Mouse (Mus musculus) neural tube, embryonic 12.5 days (tissue): Measurements from ENCODE around the gene Sipa1l1. TPM values are rescaled to one million over a fixed set of nuclear protein-coding genes. Genes with fewer than 3 reads are reported as not detected.
"Not testable (repeated sequence)": the region's sequence is repeated elsewhere in the genome, so short reads cannot be mapped to it uniquely, and the experiment has no call there.

Experiments
- ATAC-seq: fragments of 200-750 bp; cut with Nextera tagmentation; 2 replicates; pipeline ENCODE4 v1.8.0; 2017; ENCODE audit warnings: low read depth, mild to moderate bottlenecking, moderate TSS enrichment, moderate library complexity; ENCODE audit not compliant: low FRiP score
- H3K27ac ChIP-seq: fragments of 300-500 bp; sonication (generic); 2 replicates; pipeline ENCODE4 v1.5.1; 2016
- H3K27me3 ChIP-seq: fragments of 300-500 bp; sonication (generic); replicated peaks from 2 replicates; pipeline ENCODE4 v1.6.1; 2016; ENCODE audit warnings: mild to moderate bottlenecking
- H3K36me3 ChIP-seq: fragments of 300-500 bp; sonication (generic); 2 replicates; pipeline ENCODE4 v1.6.1; 2016; ENCODE audit warnings: mild to moderate bottlenecking
- H3K4me1 ChIP-seq: fragments of 300-500 bp; sonication (generic); 2 replicates; pipeline ENCODE4 v1.6.1; 2016
- H3K4me2 ChIP-seq: fragments of 300-500 bp; sonication (generic); replicated peaks from 2 replicates; pipeline ENCODE4 v1.6.1; 2016; ENCODE audit warnings: mild to moderate bottlenecking
- H3K4me3 ChIP-seq: fragments of 300-500 bp; sonication (generic); 2 replicates; pipeline ENCODE4 v1.5.1; 2016
- H3K9ac ChIP-seq: fragments of 300-500 bp; sonication (generic); 2 replicates; pipeline ENCODE4 v1.6.1; 2016; ENCODE audit warnings: mild to moderate bottlenecking
- H3K9me3 ChIP-seq: fragments of 300-500 bp; sonication (generic); 2 replicates; pipeline ENCODE4 v1.6.1; 2016; ENCODE audit warnings: mild to moderate bottlenecking
- WGBS: fragments of 180-500 bp; shearing (Covaris S2); methylation state at CpG from one replicate; pipeline ENCODE4 v1.1.7; 2016; 5-methylcytosine and 5-hydroxymethylcytosine counted together
- polyA plus RNA-seq: library from polyadenylated mRNA; unstranded; fragments of >200 nt; fragmentation: Nextera tagmentation; extraction: Ambion mirVana; gene quantifications from 2 replicates; pipeline ENCODE4 v1.2.1, GENCODE M21; 2016

Gene Sipa1l1
- polyA plus RNA-seq, 1 experiment from 2014 or later, result 17.4 TPM

DNA sequence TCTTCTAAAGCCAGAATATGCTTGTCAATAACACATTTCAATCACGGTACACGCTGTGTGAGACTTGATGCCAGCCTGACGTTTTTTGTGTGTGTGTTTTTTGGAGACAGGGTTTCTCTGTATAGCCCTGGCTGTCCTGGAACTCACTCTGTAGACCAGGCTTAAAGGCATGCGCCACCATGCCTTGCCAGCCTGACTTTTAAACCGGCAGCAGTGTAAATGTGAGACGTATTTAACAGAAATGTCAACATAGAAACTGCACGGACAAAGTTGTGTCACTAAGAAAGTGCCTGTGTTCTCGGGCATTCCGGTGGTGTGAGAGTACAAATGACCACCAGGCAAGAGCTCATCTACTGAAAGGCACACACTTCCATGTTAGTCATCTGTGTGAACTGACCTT lies 323.3 kb downstream of the Sipa1l1 start:
- Histone ChIP-seq H3K4me1 (no peaks in the 10 kb centered on the region), H3K4me2 (no peak overlapping the region), H3K27me3 (no peaks in the 10 kb centered on the region), H3K4me3 (no peak overlapping the region), H3K36me3 (no peaks in the 10 kb centered on the region), H3K9ac (no peak overlapping the region), H3K9me3 (no peaks in the 10 kb centered on the region), H3K27ac (no peak overlapping the region)
- no peak for ATAC-seq
- 87% methylated on average over 9 of the region's 9 CpGs for WGBS

GRCm38 (mm10) chr12:82493260-82493659 lies 324.1 kb downstream of the Sipa1l1 start:
- H3K9me3 ChIP-seq, H3K4me3 ChIP-seq, H3K27me3 ChIP-seq, ATAC-seq, H3K4me2 ChIP-seq, H3K27ac ChIP-seq, H3K9ac ChIP-seq, H3K4me1 ChIP-seq, H3K36me3 ChIP-seq: not testable (repeated sequence)
- 55% methylated on average over 1 of the region's 1 CpGs for WGBS

DNA sequence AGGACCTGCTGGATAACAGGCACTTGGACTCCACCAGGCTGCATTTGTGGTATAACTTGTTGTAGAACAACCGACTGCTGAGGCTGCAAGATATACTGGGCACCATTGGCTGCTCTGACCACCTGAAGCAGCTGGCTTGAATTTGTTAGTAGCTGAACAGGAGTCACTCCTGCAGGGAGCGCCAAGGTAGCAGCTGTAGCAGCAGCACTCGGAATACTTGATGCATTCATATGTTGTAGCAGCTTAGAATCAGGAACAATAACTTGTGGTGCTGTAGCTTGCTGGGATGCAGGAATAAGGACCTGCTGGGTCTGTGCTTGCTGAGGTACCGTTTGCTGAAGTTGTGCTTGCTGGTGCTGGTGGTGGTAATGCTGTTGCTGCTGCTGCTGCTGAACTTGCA lies 326.8 kb downstream of the Sipa1l1 start:
- Histone ChIP-seq H3K9ac (no peak overlapping the region), H3K27me3 (no peaks in the 10 kb centered on the region), H3K4me1 (no peaks in the 10 kb centered on the region), H3K9me3 (no peaks in the 10 kb centered on the region), H3K36me3 (no peaks in the 10 kb centered on the region), H3K4me3 (no peak overlapping the region), H3K27ac (no peak overlapping the region), H3K4me2 (no peak overlapping the region)
- 82% methylated on average over 4 of the region's 4 CpGs for WGBS
- no peak for ATAC-seq

GRCm38 (mm10) chr12:82497866-82498631 lies 328.9 kb downstream of the Sipa1l1 start:
- Histone ChIP-seq H3K36me3 (no peaks in the 10 kb centered on the region), H3K4me3 (no peak overlapping the region), H3K27me3 (no peaks in the 10 kb centered on the region), H3K4me1 (no peaks in the 10 kb centered on the region), H3K27ac (no peak overlapping the region), H3K9ac (no peak overlapping the region), H3K4me2 (peak overlapping the region; percentile 50), H3K9me3 (no peaks in the 10 kb centered on the region)
- WGBS, result 37% methylated on average over 11 of the region's 11 CpGs
- ATAC-seq, result peak; percentile 70; the same call in 1 of the 2 replicates

DNA sequence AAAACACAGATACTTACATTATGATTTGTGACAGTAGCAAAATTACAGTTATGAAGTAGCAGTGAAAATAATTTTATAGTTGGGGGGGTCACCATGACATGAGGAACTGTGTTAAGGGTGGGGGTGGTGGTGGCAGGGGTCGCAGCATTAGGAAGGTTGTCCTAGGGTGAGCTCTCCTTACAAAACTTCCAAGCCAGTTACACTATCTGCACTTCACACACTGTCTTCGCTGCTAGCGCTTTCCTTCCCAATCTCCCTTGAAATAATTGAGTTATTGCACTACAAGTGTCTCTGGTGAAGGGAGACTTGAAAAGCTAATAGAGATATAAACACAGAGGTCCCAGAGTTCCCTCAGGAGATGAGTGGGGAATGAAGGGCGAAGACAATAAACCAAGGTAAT lies 329.6 kb downstream of the Sipa1l1 start:
- Histone ChIP-seq H3K4me2 (no peak overlapping the region), H3K27ac (no peak overlapping the region), H3K9me3 (no peaks in the 10 kb centered on the region), H3K4me1 (no peaks in the 10 kb centered on the region), H3K9ac (no peak overlapping the region), H3K27me3 (no peaks in the 10 kb centered on the region), H3K36me3 (no peaks in the 10 kb centered on the region), H3K4me3 (no peak overlapping the region)
- WGBS, result 81% methylated on average over 4 of the region's 4 CpGs
- no peak for ATAC-seq

DNA sequence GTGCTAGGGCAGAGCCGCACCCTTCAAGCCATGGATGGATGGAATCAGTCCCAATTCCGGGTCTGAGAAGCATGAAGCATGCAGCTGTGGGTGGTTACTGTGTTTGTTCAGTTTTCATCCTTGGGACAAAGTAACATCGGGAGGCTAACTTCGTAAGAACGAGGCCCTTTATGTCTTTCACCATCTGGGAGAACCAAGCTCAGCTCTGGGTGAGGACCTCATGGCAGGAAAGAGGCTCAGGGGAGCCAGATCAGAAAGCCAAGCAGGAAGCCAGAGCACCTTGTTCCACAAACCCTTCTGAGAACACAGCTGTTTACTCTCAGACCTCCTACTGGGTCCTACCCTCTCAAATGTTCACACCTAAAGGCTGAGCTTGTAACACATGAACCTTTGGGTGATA lies 330.6 kb downstream of the Sipa1l1 start:
- WGBS, result 88% methylated on average over 5 of the region's 5 CpGs
- no peak for ATAC-seq
- H3K27ac ChIP-seq, result no peak overlapping the region
- H3K4me2 ChIP-seq, result no peak overlapping the region
- H3K27me3 ChIP-seq, result no peaks in the 10 kb centered on the region
- H3K4me1 ChIP-seq, result no peaks in the 10 kb centered on the region
- no peak overlapping the region for H3K9ac ChIP-seq
- H3K36me3 ChIP-seq, result no peaks in the 10 kb centered on the region
- no peaks in the 10 kb centered on the region for H3K9me3 ChIP-seq
- no peak overlapping the region for H3K4me3 ChIP-seq
